Mouse (Mus musculus) liver, embryonic 14.5 days (tissue): ENCODE measurements around the gene Unc5a. TPM values are rescaled to one million over a fixed set of nuclear protein-coding genes. Genes with fewer than 3 reads are reported as not detected.

Experiments used
- ATAC-seq: fragments of 200-750 bp; cut with Nextera tagmentation; 2 replicates; pipeline ENCODE4 v1.8.0; 2017; ENCODE audit warnings: moderate number of reproducible peaks, mild to moderate bottlenecking, moderate library complexity; ENCODE audit not compliant: insufficient read depth
- DNase-seq, 3 experiments: peaks; one replicate each; pipeline ENCODE4 v3.0.0-alpha.2; 2012 to 2013; ENCODE audit warnings: low read depth in 3 of 3, low spot score in 3 of 3
- H3K27ac ChIP-seq: fragments of 300-500 bp; sonication (generic); 2 replicates; pipeline ENCODE4 v1.5.1; 2014; ENCODE audit warnings: moderate library complexity, mild to moderate bottlenecking, control low read depth, inconsistent platforms
- H3K27me3 ChIP-seq: fragments of 300-500 bp; sonication (generic); 2 replicates; pipeline ENCODE4 v1.6.1; 2014; ENCODE audit warnings: mild to moderate bottlenecking, low read length, moderate library complexity; ENCODE audit not compliant: control insufficient read depth, insufficient read depth
- H3K36me3 ChIP-seq: fragments of 300-500 bp; sonication (generic); replicated peaks from 2 replicates; pipeline ENCODE4 v1.6.1; 2014; ENCODE audit warnings: low read depth; ENCODE audit not compliant: control insufficient read depth, insufficient read depth
- H3K4me1 ChIP-seq, 2 experiments: fragments of 200-500 bp in 1 of 2; fragments of 300-500 bp in 1 of 2; sonication (generic) in 1 of 2; replicated peaks; 2 replicates each; pipeline ENCODE4 v1.6.1; 2012 to 2014; ENCODE audit warnings: antibody characterized with exemption in 1 of 2, inconsistent platforms in 1 of 2, low read length in 1 of 2; ENCODE audit not compliant: control insufficient read depth in 2 of 2, insufficient read depth in 2 of 2
- H3K4me2 ChIP-seq: fragments of 300-500 bp; sonication (generic); 2 replicates; pipeline ENCODE4 v1.6.1; 2014; ENCODE audit warnings: low read depth, mild to moderate bottlenecking, control low read depth, moderate library complexity
- H3K4me3 ChIP-seq, 2 experiments: fragments of 200-500 bp in 1 of 2; fragments of 300-500 bp in 1 of 2; sonication (generic) in 1 of 2; 2 replicates each; pipeline ENCODE4 v1.5.1; 2012 to 2014; ENCODE audit warnings: low read depth in 2 of 2, low read length in 2 of 2, mild to moderate bottlenecking in 2 of 2, control low read depth in 1 of 2, inconsistent platforms in 1 of 2, moderate library complexity in 1 of 2; ENCODE audit not compliant: insufficient read depth in 1 of 2
- H3K9ac ChIP-seq: fragments of 300-500 bp; sonication (generic); replicated peaks from 2 replicates; pipeline ENCODE4 v1.6.1; 2014; ENCODE audit warnings: mild to moderate bottlenecking, control low read depth, moderate library complexity
- H3K9me3 ChIP-seq: fragments of 300-500 bp; sonication (generic); 2 replicates; pipeline ENCODE4 v1.6.1; 2016; ENCODE audit warnings: low read length, mixed read lengths; ENCODE audit not compliant: control insufficient read depth
- CTCF ChIP-seq: IDR thresholded peaks from 2 replicates; pipeline ENCODE4 v1.5.1; 2016; ENCODE audit warnings: antibody characterized with exemption, low read depth, control low read depth
- EP300 ChIP-seq: IDR thresholded peaks from 2 replicates; pipeline ENCODE4 v1.6.1; 2016; ENCODE audit warnings: antibody characterized with exemption, low read depth
- WGBS: fragments of 180-500 bp; shearing (Covaris S2); extraction: QIAGEN DNeasy Blood & Tissue Kit; methylation state at CpG from one replicate; pipeline ENCODE4 v1.1.7; 2014; ENCODE audit not compliant: insufficient replicate concordance; 5-methylcytosine and 5-hydroxymethylcytosine counted together
- polyA plus RNA-seq, 2 experiments: library from polyadenylated mRNA; depleted of rRNA in 1 of 2; stranded (reverse) in 1 of 2; unstranded in 1 of 2; fragments of >200 nt; fragmentation: Nextera tagmentation in 1 of 2; extraction: Ambion mirVana in 1 of 2; gene quantifications; 2 replicates each; pipeline versions ENCODE4 v1.2.1 to v1.2.3; 2012 to 2014

The Unc5a gene
- polyA plus RNA-seq, 2 experiments: 0.37 to 0.43 TPM

- Histone ChIP-seq H3K4me3 (no peak overlapping the region), H3K9me3 (no peaks in the 10 kb centered on the region), H3K27me3 (peaks cover 30% of the 10 kb centered on the region), H3K9ac (no peak overlapping the region), H3K36me3 (no peaks in the 10 kb centered on the region), H3K4me1 (no peaks in the 10 kb centered on the region), H3K27ac (no peak overlapping the region), H3K4me2 (no peak overlapping the region)
- no peak for DNase-seq
- no peak for ATAC-seq
- no peak for TF ChIP-seq EP300
- no peak for TF ChIP-seq CTCF
- WGBS: 45% methylated on average over 6 of the region's 6 CpGs
These were observed 10.6 kb downstream of the Unc5a start for GRCm38 (mm10) chr13:54959842-54960241.

GRCm38 (mm10) chr13:54960491-54960890 is 11.3 kb downstream of the Unc5a start:
- H3K9me3 ChIP-seq: no peaks in the 10 kb centered on the region
- no peaks in the 10 kb centered on the region for H3K4me1 ChIP-seq
- H3K27ac ChIP-seq: no peak overlapping the region
- no peak overlapping the region for H3K4me2 ChIP-seq
- H3K9ac ChIP-seq: no peak overlapping the region
- peaks cover 24% of the 10 kb centered on the region for H3K27me3 ChIP-seq
- WGBS: 40% methylated on average over 3 of the region's 3 CpGs
- DNase-seq: no peak
- TF ChIP-seq EP300 (no peak), CTCF (no peak)
- ATAC-seq: no peak
- no peak overlapping the region for H3K4me3 ChIP-seq
- H3K36me3 ChIP-seq: no peaks in the 10 kb centered on the region

- Histone ChIP-seq H3K4me1 (no peaks in the 10 kb centered on the region), H3K9me3 (no peaks in the 10 kb centered on the region), H3K27me3 (no peaks in the 10 kb centered on the region), H3K36me3 (no peaks in the 10 kb centered on the region), H3K9ac (no peak overlapping the region), H3K4me3 (no peak overlapping the region), H3K27ac (no peak overlapping the region), H3K4me2 (no peak overlapping the region)
- DNase-seq: no peak
- ATAC-seq: no peak
- no peak for TF ChIP-seq CTCF
- no peak for TF ChIP-seq EP300
- 76% methylated on average over 6 of the region's 6 CpGs for WGBS
These were observed 16.0 kb downstream of the Unc5a start for GRCm38 (mm10) chr13:54965256-54965655.

- TF ChIP-seq EP300 (no peak), CTCF (no peak)
- ATAC-seq (no peak), DNase-seq (no peak)
- H3K9ac ChIP-seq: no peak overlapping the region
- H3K27ac ChIP-seq: no peak overlapping the region
- H3K4me3 ChIP-seq: no peak overlapping the region
- H3K4me1 ChIP-seq: no peaks in the 10 kb centered on the region
- H3K36me3 ChIP-seq: no peaks in the 10 kb centered on the region
- H3K4me2 ChIP-seq: no peak overlapping the region
- H3K27me3 ChIP-seq: no peaks in the 10 kb centered on the region
- H3K9me3 ChIP-seq: no peaks in the 10 kb centered on the region
- 59% methylated on average over 11 of the region's 11 CpGs for WGBS
These were observed 18.3 kb downstream of the Unc5a start for GRCm38 (mm10) chr13:54967501-54967900.

- Histone ChIP-seq H3K4me2 (no peak overlapping the region), H3K36me3 (no peaks in the 10 kb centered on the region)
These were observed 19.4 kb downstream of the Unc5a start for GRCm38 (mm10) chr13:54968636-54969035.

More at GRCm38 (mm10) chr13:54968636-54969035, 19.4 kb downstream of the Unc5a start:
- WGBS: 37% methylated on average over 5 of the region's 5 CpGs
- Histone ChIP-seq H3K27me3 (no peaks in the 10 kb centered on the region), H3K4me3 (no peak overlapping the region), H3K9ac (no peak overlapping the region), H3K9me3 (no peaks in the 10 kb centered on the region), H3K4me1 (no peaks in the 10 kb centered on the region), H3K27ac (no peak overlapping the region)
- DNase-seq (no peak), ATAC-seq (no peak)
- no peak for TF ChIP-seq EP300
- no peak for TF ChIP-seq CTCF
